Mouse (Mus musculus) c-Kit-negative CD71-positive TER-119-positive erythroid progenitor cells, embryonic 14.5 days (primary cell): ENCODE data around the gene Ms4a2.

Experiments used
- DNase-seq: peaks from one replicate; pipeline ENCODE4 v3.0.0-alpha.2; 2013; ENCODE audit warnings: low read depth, low spot score

Gene Ms4a2

DNA sequence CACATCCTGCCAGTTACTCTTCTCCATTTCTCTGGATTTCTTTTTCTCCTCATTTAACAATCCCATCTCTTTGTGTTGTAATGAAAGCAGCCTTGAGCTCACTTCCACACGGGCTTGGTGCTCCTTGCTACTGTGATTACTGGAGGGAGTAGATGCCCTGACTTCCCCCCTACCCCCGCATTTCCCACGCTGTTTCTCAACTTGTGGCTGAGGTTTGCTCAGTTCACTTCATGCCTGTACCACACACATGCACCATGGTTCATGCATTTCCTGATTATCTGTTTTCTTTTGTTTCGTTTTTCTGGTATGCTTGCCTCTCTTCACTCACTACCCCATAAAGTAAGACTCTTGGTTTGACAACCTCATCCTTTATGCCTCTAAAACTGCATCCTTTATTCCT, 34.3 kb downstream of the Ms4a2 start:
- DNase-seq = no peak

DNA sequence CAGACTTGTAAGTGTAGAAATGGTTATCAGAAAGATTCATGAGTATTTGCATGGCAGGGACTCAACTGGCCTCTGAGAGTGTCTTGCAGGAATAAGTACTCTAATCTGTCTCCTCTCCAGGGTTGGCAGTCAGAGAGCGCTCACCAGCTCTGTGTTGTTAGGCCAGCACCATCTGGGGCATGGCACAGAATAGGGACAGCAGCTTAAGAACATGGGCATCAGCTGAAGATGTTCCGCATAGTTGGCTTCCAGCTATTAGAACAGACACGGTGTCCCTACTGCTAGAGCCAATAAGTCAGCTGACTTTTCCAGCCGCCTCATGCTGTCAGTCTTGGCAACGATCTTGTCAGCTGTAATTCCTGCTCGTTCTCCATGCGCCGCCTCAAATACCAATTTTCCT, 48.6 kb downstream of the Ms4a2 start:
- DNase-seq = no peak
